Mouse (Mus musculus) olfactory bulb, adult 2 months (tissue): ENCODE results near the gene Phactr1. TPM values are rescaled to one million over a fixed set of nuclear protein-coding genes. Genes with fewer than 3 reads are reported as not detected.

Experiments
- H3K27ac ChIP-seq: fragments of 200-500 bp; 2 replicates; pipeline ENCODE4 v1.5.1; 2012; ENCODE audit warnings: low read depth, low read length; ENCODE audit not compliant: insufficient read depth
- H3K4me1 ChIP-seq: fragments of 200-500 bp; 2 replicates; pipeline ENCODE4 v1.6.1; 2012; ENCODE audit warnings: low read length; ENCODE audit not compliant: control insufficient read depth, insufficient read depth
- H3K4me3 ChIP-seq: fragments of 200-500 bp; 2 replicates; pipeline ENCODE4 v1.5.1; 2012; ENCODE audit warnings: mild to moderate bottlenecking, low read depth, low read length, moderate library complexity; ENCODE audit not compliant: insufficient read depth
- CTCF ChIP-seq: fragments of 200-500 bp; IDR thresholded peaks from 2 replicates; pipeline ENCODE4 v1.5.1; 2012; ENCODE audit warnings: low read depth, mild to moderate bottlenecking, low read length, moderate library complexity; ENCODE audit not compliant: insufficient read depth
- POLR2A ChIP-seq: fragments of 200-500 bp; IDR thresholded peaks from 2 replicates; pipeline ENCODE4 v1.6.1; 2012; ENCODE audit warnings: mild to moderate bottlenecking, low read depth, low read length, moderate library complexity; ENCODE audit not compliant: insufficient read depth
- WGBS: fragments of 180-500 bp; shearing (Covaris S2); methylation state at CpG from one replicate; pipeline ENCODE4 v1.1.7; 2018; 5-methylcytosine and 5-hydroxymethylcytosine counted together
- polyA plus RNA-seq: library from polyadenylated mRNA; stranded (reverse); fragments of >200 nt; gene quantifications from 2 replicates; pipeline ENCODE4 v1.2.4, GENCODE M21; 2012; ENCODE audit warnings: low replicate concordance; ENCODE audit not compliant: missing spikeins, insufficient read depth, insufficient read length

Gene Phactr1
- polyA plus RNA-seq, 1 experiment: not detected

DNA sequence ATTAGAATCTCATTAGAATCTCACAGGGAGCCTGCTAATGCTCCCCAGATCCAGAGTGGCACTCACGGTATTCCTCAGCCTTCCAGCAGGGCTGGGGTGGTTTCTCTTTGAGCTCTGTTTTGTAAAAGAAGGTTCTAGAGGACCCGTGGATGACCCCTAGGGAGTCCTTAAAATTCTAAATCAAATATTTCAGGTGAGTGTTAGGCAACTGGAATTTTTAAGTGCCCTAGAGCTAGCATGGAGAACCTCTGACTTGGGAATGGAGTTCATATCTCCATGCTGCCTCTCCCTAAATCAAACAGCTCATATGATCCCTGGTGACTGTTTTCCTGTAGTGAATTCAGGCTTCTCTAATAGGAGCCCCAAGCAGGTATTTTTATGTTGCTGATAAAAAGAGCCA lies 197.9 kb downstream of the Phactr1 start:
- WGBS: 51% methylated on average over 2 of the region's 2 CpGs
- Histone ChIP-seq H3K4me3 (no peak overlapping the region), H3K27ac (no peak overlapping the region), H3K4me1 (peaks cover 3% of the 10 kb centered on the region; the same call in 1 of the 2 replicates)
- no peak for TF ChIP-seq POLR2A
- no peak for TF ChIP-seq CTCF

DNA sequence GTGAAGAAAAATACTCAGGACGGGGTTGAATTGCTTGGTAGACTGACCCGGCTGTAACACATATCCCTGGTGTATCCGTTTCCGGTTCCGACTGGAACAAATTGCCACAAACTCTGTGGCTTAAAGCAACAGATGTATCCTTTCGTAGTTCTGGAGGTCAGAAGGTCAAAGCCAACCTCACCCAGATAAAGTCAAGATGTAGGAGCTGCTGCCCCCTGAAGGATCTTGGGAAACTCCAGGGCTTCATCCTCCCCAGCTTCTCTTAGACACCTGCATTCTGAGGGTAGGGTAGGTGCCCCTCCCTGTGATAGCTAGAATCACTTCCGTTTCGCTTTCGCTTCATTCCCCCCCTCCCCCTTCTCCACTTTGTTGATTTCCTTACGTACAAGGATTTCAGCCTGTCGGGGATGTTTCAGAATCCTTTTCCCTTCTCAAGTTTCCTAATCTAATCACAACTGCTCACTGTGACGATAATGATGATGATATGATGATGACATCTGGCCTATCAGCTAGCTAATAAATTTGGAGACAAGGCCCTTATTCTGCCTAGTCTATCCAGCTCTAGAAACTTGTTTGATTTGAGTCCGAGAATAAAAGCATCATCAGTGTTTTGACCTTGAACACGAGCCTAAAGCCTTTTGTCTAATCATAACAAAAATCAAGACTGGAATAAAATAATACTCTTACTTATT lies 203.8 kb downstream of the Phactr1 start:
- 83% methylated on average over 14 of the region's 14 CpGs for WGBS
- no peak for TF ChIP-seq CTCF
- no peak for TF ChIP-seq POLR2A

DNA sequence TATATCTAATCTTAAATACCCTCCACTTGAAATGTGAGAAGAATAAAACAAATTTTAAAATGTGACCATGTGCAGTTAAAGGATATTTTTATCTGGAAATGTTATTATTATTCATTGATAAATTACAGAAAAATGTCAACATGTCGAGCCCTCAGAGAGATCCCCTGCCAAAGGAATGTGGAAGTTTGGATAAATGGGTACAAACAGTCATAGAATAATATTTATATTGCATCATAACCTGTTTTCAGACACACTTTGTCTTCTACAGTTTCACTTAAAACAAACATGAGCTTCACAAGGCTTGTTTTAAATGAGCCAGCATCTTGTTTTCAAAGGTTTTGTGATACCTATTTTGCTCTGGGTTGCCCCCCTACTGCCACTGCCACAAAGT lies 204.3 kb downstream of the Phactr1 start:
- Histone ChIP-seq H3K27ac (no peak overlapping the region), H3K4me1 (no peaks in the 10 kb centered on the region), H3K4me3 (no peak overlapping the region)
- TF ChIP-seq CTCF: no peak
- no peak for TF ChIP-seq POLR2A
- 88% methylated on average over 1 of the region's 1 CpGs for WGBS

More for the DNA sequence above, 203.8 kb downstream of the Phactr1 start:
- no peak overlapping the region for H3K4me3 ChIP-seq
- H3K27ac ChIP-seq: no peak overlapping the region
- H3K4me1 ChIP-seq: no peaks in the 10 kb centered on the region

DNA sequence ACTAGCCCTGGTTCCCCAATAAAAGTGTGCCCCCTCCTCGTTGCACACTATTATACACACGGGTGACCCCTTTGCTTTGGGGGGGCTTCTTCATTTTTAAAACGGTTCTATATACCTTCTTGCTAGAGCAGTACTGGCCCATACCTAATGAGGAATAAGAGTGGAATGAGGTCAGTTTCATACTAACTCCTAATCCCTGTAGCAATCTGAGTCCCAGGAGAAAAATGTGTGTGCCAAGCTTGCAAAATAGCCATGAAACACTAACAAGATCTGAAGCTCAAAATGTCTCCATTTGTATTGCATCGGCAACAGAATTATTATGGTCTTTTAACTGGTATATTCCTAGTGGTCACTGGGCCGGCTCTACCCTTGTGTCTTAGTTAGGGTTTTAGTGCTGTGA lies 207.3 kb downstream of the Phactr1 start:
- no peak overlapping the region for H3K4me3 ChIP-seq
- 90% methylated on average over 5 of the region's 5 CpGs for WGBS
- TF ChIP-seq CTCF (no peak), POLR2A (no peak)

DNA sequence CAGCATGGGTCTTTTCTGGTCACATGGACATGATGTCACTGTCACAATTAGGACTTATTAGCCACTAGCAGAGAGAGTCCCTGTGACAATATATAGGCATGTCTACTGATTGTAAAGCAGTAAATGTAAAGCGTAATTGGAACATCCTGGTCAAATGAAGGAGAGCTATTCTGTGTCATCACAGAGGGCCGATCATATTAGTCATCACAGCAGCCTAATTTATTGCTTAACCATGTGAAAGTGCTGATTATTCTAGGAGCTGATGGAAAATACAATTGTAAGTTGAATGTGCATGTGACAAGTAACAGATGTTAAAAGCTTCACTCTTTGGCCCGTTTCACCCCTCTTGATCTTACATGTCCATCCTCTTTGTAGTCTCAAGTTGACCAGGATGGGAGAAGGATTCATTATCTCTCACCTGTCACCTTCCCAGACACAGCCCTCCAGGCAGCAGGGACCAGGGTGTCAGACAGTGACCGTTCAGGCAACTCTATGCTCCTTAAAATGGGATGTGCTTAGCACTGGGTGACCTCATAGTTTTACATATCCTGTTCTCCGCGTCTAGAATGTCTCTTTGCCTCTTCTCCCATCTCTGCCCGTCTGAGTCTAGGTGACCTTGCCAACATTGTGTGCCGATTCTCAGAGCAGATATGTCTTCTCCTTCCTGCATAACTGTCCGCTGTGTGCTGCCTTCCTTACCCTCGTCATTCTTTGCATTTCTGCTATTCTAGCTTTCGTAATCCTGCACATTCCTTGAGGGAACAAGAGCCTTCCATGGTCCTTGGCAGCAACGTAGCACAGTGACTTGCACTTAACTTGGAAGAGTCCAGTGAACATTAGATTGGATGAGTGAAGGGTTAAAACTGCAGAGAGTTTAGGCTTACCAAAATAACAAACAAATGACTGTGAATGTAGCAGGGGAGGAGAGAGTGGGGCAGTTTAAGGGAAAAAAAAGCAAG lies 209.4 kb downstream of the Phactr1 start:
- 75% methylated on average over 12 of the region's 12 CpGs for WGBS
- Histone ChIP-seq H3K4me3 (no peak overlapping the region), H3K4me1 (no peaks in the 10 kb centered on the region), H3K27ac (no peak overlapping the region)
- no peak for TF ChIP-seq CTCF
- TF ChIP-seq POLR2A: no peak

More for the DNA sequence above, 207.3 kb downstream of the Phactr1 start:
- Histone ChIP-seq H3K4me1 (no peaks in the 10 kb centered on the region), H3K27ac (no peak overlapping the region)

DNA sequence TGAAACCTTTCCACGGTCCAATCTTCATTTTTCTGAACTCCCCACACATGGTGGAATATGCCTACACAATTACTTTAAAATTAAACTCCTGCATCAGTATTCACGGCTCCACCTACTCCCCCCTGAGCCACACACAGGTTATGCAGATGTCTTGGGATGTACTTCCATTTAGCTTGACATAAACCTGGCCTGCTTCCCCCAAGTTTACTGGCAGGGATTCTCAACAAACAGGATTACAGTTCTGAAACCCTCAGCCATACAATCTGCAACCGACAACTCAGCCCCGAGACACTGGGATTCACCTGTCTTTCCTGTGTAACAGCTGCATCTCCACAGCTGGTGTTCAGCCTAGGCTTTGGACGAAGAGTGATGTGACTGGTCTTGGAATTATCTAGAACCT lies 210.2 kb downstream of the Phactr1 start:
- TF ChIP-seq CTCF: no peak
- no peak for TF ChIP-seq POLR2A
- 72% methylated on average over 5 of the region's 5 CpGs for WGBS

DNA sequence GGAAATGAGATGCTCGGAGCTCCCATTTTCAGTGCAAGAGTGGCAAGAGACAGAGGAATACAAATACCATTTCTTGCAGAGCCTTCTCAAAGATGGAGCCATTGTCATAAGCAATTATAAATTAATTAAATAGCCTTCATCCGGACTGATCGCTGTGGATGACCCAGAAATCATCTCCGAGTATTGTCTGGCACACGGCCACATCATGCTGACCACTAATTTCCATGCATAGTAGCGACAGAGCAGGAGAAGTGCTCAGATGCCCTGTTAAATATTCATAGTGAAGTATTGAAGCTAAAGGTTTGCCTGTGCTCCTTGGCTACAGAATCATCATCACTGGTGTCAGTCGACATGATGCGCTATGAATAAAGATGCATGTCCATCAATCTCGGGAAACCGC lies 213.6 kb downstream of the Phactr1 start:
- no peak for TF ChIP-seq CTCF
- TF ChIP-seq POLR2A: no peak
- Histone ChIP-seq H3K27ac (no peak overlapping the region), H3K4me3 (no peak overlapping the region), H3K4me1 (no peaks in the 10 kb centered on the region)
- 95% methylated on average over 10 of the region's 10 CpGs for whole genome bisulfite sequencing

More for the DNA sequence above, 210.2 kb downstream of the Phactr1 start:
- no peaks in the 10 kb centered on the region for H3K4me1 ChIP-seq
- no peak overlapping the region for H3K27ac ChIP-seq
- H3K4me3 ChIP-seq: no peak overlapping the region

DNA sequence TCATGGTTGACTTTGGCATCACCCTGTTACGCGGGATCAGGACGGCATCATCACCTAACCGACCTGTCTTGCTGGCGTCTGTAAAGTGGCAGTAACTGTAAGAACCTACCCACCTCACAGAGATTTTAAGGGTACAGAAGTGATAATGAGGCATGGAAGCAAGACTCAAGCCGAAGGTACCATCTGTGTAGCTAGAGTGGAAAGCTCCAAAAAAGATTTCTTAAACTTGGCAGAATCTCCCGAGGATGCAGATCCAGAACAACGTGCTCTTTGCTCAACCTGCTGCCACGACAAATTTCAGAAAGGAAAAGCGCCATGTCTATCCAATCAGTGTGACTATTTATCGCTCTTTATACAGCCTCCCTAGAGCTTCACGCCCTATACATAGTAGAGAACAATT lies 214.2 kb downstream of the Phactr1 start:
- no peak overlapping the region for H3K27ac ChIP-seq
- no peak for TF ChIP-seq CTCF
- no peak for TF ChIP-seq POLR2A
- 98% methylated on average over 12 of the region's 12 CpGs for WGBS
- no peak overlapping the region for H3K4me3 ChIP-seq
- no peaks in the 10 kb centered on the region for H3K4me1 ChIP-seq

DNA sequence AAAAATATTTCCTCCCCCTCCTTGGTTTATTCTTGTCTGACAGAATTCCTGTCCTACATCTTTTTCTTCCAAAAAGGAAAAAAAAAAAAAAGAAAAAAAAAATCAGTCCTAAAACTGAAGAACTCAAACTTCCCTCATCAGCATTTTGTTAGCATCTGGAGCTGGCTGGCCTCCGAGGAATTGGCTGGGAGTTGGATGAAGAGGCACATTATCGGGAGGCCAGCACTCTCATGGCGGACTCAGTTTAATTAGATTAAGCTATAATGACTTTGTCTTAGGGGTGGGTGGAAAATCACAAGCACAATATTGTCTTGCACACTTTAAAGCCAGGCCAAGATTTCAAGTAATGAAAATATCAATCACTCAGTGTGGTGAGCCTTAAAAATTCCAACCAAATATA lies 215.6 kb downstream of the Phactr1 start:
- Histone ChIP-seq H3K4me3 (no peak overlapping the region), H3K27ac (no peak overlapping the region), H3K4me1 (no peaks in the 10 kb centered on the region)
- no peak for TF ChIP-seq CTCF
- TF ChIP-seq POLR2A: no peak
- 72% methylated on average over 3 of the region's 3 CpGs for WGBS
